Mouse (Mus musculus) kidney, adult 2 months (tissue): Measurements from ENCODE around the gene Rpgrip1l. TPM values are rescaled to one million over a fixed set of nuclear protein-coding genes. Genes with fewer than 3 reads are reported as not detected.

Experiments used
- DNase-seq: peaks from one replicate; pipeline ENCODE4 v3.0.0; 2021
- H3K27ac ChIP-seq: fragments of 200-500 bp; 2 replicates; pipeline ENCODE4 v1.5.1; 2012; ENCODE audit warnings: low read depth, low read length, control low read depth, inconsistent platforms; ENCODE audit not compliant: insufficient read depth
- H3K27me3 ChIP-seq: fragments of 200-500 bp; replicated peaks from 2 replicates; pipeline ENCODE4 v1.6.1; 2012; ENCODE audit warnings: mild to moderate bottlenecking, moderate library complexity, low read length, inconsistent platforms; ENCODE audit not compliant: control insufficient read depth, insufficient read depth
- H3K36me3 ChIP-seq: fragments of 200-500 bp; 2 replicates; pipeline ENCODE4 v1.6.1; 2012; ENCODE audit warnings: mild to moderate bottlenecking, moderate library complexity, low read length, inconsistent platforms; ENCODE audit not compliant: control insufficient read depth, insufficient read depth
- H3K4me1 ChIP-seq: fragments of 200-500 bp; 2 replicates; pipeline ENCODE4 v1.6.1; 2011; ENCODE audit warnings: low read length; ENCODE audit not compliant: control insufficient read depth, insufficient read depth
- H3K4me3 ChIP-seq: fragments of 200-500 bp; 2 replicates; pipeline ENCODE4 v1.5.1; 2011; ENCODE audit warnings: mild to moderate bottlenecking, low read depth, low read length, control low read depth; ENCODE audit not compliant: insufficient read depth
- CTCF ChIP-seq: fragments of 200-500 bp; conservative IDR thresholded peaks from 2 replicates; pipeline ENCODE4 v1.5.1; 2011; ENCODE audit warnings: low read depth, mild to moderate bottlenecking, control low read depth, low read length, moderate library complexity, mixed read lengths; ENCODE audit not compliant: insufficient read depth, insufficient read length
- POLR2A ChIP-seq: fragments of 200-500 bp; IDR thresholded peaks from one replicate; pipeline ENCODE4 v1.6.1; 2011; ENCODE audit warnings: low read depth, low read length, control low read depth
- WGBS: fragments of 180-500 bp; shearing (Covaris S2); methylation state at CpG from one replicate; pipeline ENCODE4 v1.1.7; 2018; 5-methylcytosine and 5-hydroxymethylcytosine counted together
- polyA plus RNA-seq: library from polyadenylated mRNA; depleted of rRNA; stranded (reverse); fragments of >200 nt; gene quantifications from 2 replicates; pipeline ENCODE4 v1.2.3, GENCODE M21; 2012

Gene Rpgrip1l
- polyA plus RNA-seq, 1 experiment, result 1.6 TPM

- WGBS, result 92% methylated on average over 4 of the region's 4 CpGs
- Histone ChIP-seq H3K27me3 (no peaks in the 10 kb centered on the region), H3K4me1 (no peaks in the 10 kb centered on the region), H3K4me3 (no peak overlapping the region), H3K36me3 (no peaks in the 10 kb centered on the region; the same call in 1 of the 2 replicates), H3K27ac (no peak overlapping the region)
- DNase-seq, result no peak
- TF ChIP-seq CTCF (no peak), POLR2A (no peak)
These were observed 67.1 kb downstream of the Rpgrip1l start for GRCm38 (mm10) chr8:91245821-91246454.

DNA sequence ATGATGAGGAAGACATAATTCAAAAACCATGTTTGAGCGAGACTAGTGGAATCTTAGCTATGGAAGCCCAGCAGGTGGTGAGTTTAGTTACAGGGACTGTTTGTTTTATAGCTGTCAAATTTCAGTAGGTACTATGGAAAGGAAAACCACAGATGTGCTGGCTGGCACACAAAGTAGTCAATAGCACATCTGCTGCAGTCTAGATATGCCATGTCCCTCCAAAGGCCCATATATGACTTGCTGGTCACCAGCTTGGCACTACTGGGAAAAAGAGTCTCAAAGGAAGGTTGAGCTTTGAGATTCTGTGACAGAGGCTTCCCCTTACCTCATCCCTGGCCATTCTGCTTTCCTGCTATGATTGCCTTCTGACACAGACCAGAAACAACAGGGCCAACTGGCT lies 70.3 kb downstream of the Rpgrip1l start:
- Histone ChIP-seq H3K27me3 (no peaks in the 10 kb centered on the region), H3K36me3 (no peaks in the 10 kb centered on the region; the same call in 1 of the 2 replicates), H3K4me1 (no peaks in the 10 kb centered on the region), H3K4me3 (no peak overlapping the region), H3K27ac (no peak overlapping the region)
- 93% methylated on average over 1 of the region's 1 CpGs for WGBS
- DNase-seq, result no peak
- TF ChIP-seq POLR2A (no peak), CTCF (no peak)

GRCm38 (mm10) chr8:91241873-91242519 lies 71.1 kb downstream of the Rpgrip1l start:
- H3K4me3 ChIP-seq, result no peak overlapping the region
- no peak for DNase-seq
- H3K36me3 ChIP-seq, result no peaks in the 10 kb centered on the region; the same call in 1 of the 2 replicates
- H3K4me1 ChIP-seq, result no peaks in the 10 kb centered on the region
- WGBS, result 77% methylated on average over 8 of the region's 8 CpGs
- H3K27ac ChIP-seq, result no peak overlapping the region
- TF ChIP-seq CTCF (no peak), POLR2A (no peak)
- H3K27me3 ChIP-seq, result no peaks in the 10 kb centered on the region

DNA sequence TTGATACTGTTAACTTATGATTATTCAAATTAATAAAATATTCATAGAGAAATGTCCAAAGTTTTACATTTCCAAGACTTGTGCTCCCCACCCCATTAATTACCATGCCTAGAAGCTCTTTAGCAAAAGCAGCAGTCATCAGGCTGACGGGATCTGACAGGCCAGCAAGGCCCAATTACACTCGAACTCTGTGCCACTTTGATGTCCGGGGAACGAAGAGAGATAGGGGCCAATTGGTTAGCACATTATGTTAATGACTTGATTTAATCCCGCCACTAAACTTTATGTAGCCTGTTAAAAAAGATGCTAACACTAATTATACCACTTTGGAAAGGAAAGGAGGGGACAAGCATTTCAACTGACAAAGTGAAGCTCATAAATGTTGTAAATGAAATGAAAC lies 71.7 kb downstream of the Rpgrip1l start:
- DNase-seq, result no peak
- Histone ChIP-seq H3K4me1 (no peaks in the 10 kb centered on the region), H3K36me3 (no peaks in the 10 kb centered on the region; the same call in 1 of the 2 replicates), H3K27ac (no peak overlapping the region), H3K27me3 (no peaks in the 10 kb centered on the region), H3K4me3 (no peak overlapping the region)
- no peak for TF ChIP-seq CTCF
- TF ChIP-seq POLR2A, result no peak
- whole genome bisulfite sequencing, result 66% methylated on average over 5 of the region's 5 CpGs

- Histone ChIP-seq H3K36me3 (no peaks in the 10 kb centered on the region), H3K4me1 (no peaks in the 10 kb centered on the region), H3K27ac (no peak overlapping the region), H3K27me3 (no peaks in the 10 kb centered on the region), H3K4me3 (no peak overlapping the region)
- no peak for TF ChIP-seq CTCF
- TF ChIP-seq POLR2A, result no peak
- 73% methylated on average over 2 of the region's 2 CpGs for WGBS
- no peak for DNase-seq
These were observed 75.9 kb downstream of the Rpgrip1l start for GRCm38 (mm10) chr8:91237191-91237590.

DNA sequence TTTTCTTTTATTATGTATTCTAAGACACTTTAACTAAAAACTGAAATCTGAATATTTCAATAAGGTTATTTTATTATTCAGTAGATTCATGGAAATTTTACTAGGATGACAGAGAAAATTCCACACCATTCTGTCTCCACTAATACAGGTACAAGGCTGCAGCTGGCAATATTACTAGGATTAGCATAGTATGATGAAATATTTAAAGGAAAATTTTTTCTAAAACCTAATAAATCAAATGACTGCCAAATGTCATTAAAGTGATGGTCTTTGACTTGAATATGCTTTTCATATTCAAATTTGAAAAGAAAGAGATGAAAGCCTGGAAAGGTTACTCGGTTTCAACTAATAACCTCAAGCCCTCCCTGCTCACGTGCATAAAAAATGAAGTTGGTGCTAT lies 79.0 kb downstream of the Rpgrip1l start:
- no peaks in the 10 kb centered on the region for H3K27me3 ChIP-seq
- no peaks in the 10 kb centered on the region for H3K4me1 ChIP-seq
- WGBS, result 91% methylated on average over 2 of the region's 2 CpGs
- TF ChIP-seq POLR2A (no peak), CTCF (no peak)
- no peak overlapping the region for H3K4me3 ChIP-seq
- H3K27ac ChIP-seq, result no peak overlapping the region
- DNase-seq, result no peak
- H3K36me3 ChIP-seq, result peaks cover 3% of the 10 kb centered on the region; the same call in 1 of the 2 replicates

GRCm38 (mm10) chr8:91227421-91227841 lies 85.6 kb downstream of the Rpgrip1l start:
- no peak overlapping the region for H3K27ac ChIP-seq
- no peaks in the 10 kb centered on the region for H3K4me1 ChIP-seq
- no peaks in the 10 kb centered on the region for H3K27me3 ChIP-seq
- H3K4me3 ChIP-seq, result no peak overlapping the region
- WGBS, result 84% methylated on average over 7 of the region's 7 CpGs
- no peak for TF ChIP-seq CTCF
- peak; percentile 1 for DNase-seq
- H3K36me3 ChIP-seq, result peaks cover 3% of the 10 kb centered on the region; the same call in 1 of the 2 replicates
